Mouse (Mus musculus) testis, adult 2 months (tissue): Measurements from ENCODE around the gene Ucp1.

Source experiments
- CTCF ChIP-seq: fragments of 200-500 bp; IDR thresholded peaks from 2 replicates; pipeline ENCODE4 v1.5.1; 2012; ENCODE audit warnings: low read depth, mild to moderate bottlenecking, inconsistent platforms, low read length, moderate library complexity; ENCODE audit not compliant: control insufficient read depth, insufficient read depth, insufficient replicate concordance
- POLR2A ChIP-seq: fragments of 200-500 bp; IDR thresholded peaks from 2 replicates; pipeline ENCODE4 v1.6.1; 2012; ENCODE audit warnings: low read depth, mild to moderate bottlenecking, inconsistent platforms, low read length, moderate library complexity; ENCODE audit not compliant: control insufficient read depth

- TF ChIP-seq CTCF (no peak), POLR2A (no peak)
Measured at GRCm38 (mm10) chr8:83250858-83251257, 39.3 kb upstream of the Ucp1 start.
